Mouse (Mus musculus): ENCODE results near the gene Mrrf. TPM values are rescaled to one million over a fixed set of nuclear protein-coding genes. Genes with fewer than 3 reads are reported as not detected.

Mrrf gene
- total RNA-seq (2015; ENCODE audit: low replicate concordance) = 0.42 TPM in 1 of 2 replicates, not detected in the other
- total RNA-seq (2017; ENCODE audit: low replicate concordance) = 3.4 and 16.2 TPM in 2 replicates

DNA sequence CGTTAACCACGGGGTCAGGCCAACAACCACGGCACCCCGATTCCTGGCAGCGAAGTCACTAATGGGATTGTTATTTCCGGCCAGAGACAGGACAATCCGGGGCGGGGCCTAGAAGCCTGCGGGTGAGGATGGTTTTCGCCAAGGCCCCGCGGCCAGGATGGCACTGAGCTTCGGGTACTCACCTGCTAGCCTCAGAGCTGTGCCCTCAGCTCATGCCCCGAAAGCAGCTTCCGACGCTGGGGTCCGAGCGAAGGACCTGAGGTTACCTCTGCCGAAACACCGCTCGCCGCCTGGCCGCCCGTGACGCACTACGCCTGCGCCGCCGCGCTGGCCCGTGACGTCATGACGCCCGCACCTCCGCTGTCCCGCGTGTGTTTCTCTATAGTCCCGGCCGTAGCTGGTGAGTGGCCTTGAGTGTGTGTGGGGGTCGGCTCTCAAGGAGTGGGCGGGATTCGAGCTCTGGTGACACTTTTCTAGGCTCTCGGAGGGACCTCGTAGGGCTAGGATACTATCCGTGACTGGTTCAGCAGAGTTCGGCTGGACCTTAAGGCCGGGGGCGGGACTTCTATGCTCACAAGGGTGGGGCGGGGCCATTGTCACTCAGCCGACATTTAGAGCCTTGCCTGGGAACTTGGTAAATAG is at the start of gene Mrrf, which contains the start of gene Rbm18:
Gene Mrrf, plus strand, starts transcription at position 90 of the 642 bp plus-strand sequence.
Gene Rbm18, minus strand, starts transcription at position 474 of the 642 bp plus-strand sequence.
- peak; percentile 95 for ATAC-seq (replicated peaks; ENCODE audit: low FRiP score, poor library complexity, severe bottlenecking)

GRCm38 (mm10) chr2:36089190-36089589 is 47.0 kb upstream of the Mrrf start:
- no peak for ATAC-seq (replicated peaks; ENCODE audit: low FRiP score, poor library complexity, severe bottlenecking)

- ATAC-seq (replicated peaks; ENCODE audit: low FRiP score, poor library complexity, severe bottlenecking) = peak; percentile 56; the same call in 1 of the 2 replicates
Observed at GRCm38 (mm10) chr2:36090853-36091741, 45.1 kb upstream of the Mrrf start.

- no peak for ATAC-seq (replicated peaks; ENCODE audit: low FRiP score, poor library complexity, severe bottlenecking)
Observed at GRCm38 (mm10) chr2:36092748-36093147, 43.4 kb upstream of the Mrrf start.

DNA sequence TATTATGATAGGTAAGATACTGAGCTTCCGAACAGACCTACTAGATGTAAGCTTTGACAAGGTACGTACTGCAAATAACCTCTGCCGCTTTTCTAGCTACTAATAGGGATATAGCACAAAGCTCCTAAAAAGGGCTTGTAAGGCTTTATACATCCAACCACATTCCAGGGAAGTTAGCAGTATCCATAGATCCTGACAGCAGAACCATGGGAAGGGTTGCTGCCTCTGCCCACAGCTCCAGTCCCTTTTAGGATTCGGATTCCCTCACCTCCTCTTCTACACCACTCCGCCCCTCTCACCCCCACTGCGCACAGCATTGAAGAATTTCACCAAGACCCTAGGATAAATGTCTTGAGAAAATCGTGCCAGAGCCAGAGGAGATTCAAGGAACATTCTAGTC is 42.9 kb upstream of the Mrrf start:
- no peak for ATAC-seq (replicated peaks; ENCODE audit: low FRiP score, poor library complexity, severe bottlenecking)

- ATAC-seq (replicated peaks; ENCODE audit: low FRiP score, poor library complexity, severe bottlenecking) = no peak
Observed at GRCm38 (mm10) chr2:36093914-36094475, 42.2 kb upstream of the Mrrf start.

DNA sequence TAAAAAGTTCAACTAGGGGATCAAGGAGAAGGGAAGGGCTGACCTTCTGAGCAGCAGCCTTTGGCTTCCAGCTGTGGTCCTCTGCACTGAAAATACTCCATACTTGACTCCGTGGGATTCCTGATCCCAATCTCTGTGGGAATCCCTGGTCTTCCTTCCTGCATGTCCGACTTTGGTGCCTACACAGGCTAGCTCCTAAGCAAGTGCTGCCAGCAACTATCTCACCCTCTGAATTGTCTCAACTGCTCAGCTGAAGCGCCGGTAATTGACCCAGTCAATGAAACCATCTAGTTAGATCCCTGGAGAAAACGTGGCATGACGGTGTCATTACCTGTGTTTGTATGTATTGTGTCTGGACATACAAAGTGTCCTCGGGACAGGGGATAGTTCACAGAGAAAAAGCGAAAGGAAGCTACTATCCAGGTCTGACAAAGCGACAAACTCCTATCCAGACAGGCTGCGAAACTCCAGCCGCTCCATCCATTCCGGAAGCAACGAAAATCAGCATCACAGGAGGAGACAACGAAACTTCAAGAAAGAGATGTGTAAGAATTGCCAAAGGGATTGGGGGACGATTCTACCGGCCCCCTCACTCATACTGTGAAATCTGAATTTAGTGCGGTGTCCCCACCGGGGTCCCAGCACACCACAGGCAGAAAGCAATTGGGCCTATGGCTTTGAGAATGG is 38.9 kb upstream of the Mrrf start:
- no peak for ATAC-seq (replicated peaks; ENCODE audit: low FRiP score, poor library complexity, severe bottlenecking)

DNA sequence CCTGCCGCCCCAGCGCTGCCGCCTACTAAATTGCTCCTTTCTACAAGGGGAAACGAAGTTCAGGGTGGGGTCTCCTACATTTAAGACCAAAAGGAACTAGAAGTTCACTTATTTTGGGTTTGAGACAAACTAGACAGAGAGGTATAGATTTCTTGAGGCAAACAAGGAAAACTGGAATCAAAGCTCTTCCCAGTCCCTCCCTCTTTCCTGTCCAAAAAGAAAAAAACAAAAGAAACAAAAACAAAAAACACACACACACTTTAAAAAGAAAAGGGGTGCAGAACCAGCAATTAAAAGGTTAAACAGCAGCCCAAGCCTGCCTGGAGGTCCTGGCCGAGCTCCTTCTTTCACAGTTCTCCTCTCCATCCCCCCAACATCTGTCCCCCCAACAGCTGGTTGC is 38.2 kb upstream of the Mrrf start:
- ATAC-seq (replicated peaks; ENCODE audit: low FRiP score, poor library complexity, severe bottlenecking) = no peak

DNA sequence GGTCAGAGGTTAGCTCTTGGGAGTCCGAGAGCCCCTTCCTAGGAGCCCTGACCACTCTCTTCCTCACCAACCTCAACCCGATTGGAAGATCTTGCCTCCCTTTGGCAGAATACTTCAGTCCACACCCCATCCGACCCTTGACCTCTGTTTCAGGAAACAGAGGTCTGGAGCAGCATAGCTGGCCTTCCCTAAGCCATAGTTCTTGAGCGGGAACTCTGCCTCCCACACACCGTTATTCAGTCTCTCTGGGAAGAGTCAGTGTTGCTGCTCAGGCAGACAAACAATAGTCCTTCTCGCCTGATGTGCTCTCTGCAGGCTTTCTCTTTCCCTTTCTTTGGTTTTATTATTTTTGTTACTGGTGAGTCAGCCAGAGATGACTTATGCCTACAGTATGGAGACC is 36.5 kb upstream of the Mrrf start:
- ATAC-seq (replicated peaks; ENCODE audit: low FRiP score, poor library complexity, severe bottlenecking) = no peak

- ATAC-seq (replicated peaks; ENCODE audit: low FRiP score, poor library complexity, severe bottlenecking) = no peak
Observed at GRCm38 (mm10) chr2:36101866-36102558, 34.2 kb upstream of the Mrrf start.

DNA sequence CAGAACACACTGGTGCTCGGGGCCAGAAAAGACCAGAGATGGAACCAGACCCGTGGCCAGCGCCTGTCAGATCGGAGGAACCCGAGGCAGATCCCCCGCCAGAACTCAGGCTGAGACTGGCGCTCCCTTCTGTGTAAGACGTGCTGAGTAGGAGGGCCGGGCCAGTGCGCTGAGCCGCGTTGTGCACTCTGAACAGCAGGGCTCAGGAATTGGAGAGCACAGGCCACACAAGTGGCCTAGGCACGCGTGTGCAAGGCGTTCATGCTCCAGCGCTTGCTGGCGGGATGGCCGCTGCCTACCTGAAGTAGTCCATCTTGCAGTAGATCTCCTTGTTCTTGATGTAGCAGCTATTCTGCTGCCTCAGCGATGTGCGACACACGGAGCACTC is 33.6 kb upstream of the Mrrf start:
- no peak for ATAC-seq (replicated peaks; ENCODE audit: low FRiP score, poor library complexity, severe bottlenecking)

- no peak for ATAC-seq (replicated peaks; ENCODE audit: low FRiP score, poor library complexity, severe bottlenecking)
Observed at GRCm38 (mm10) chr2:36103069-36103554, 33.1 kb upstream of the Mrrf start.

DNA sequence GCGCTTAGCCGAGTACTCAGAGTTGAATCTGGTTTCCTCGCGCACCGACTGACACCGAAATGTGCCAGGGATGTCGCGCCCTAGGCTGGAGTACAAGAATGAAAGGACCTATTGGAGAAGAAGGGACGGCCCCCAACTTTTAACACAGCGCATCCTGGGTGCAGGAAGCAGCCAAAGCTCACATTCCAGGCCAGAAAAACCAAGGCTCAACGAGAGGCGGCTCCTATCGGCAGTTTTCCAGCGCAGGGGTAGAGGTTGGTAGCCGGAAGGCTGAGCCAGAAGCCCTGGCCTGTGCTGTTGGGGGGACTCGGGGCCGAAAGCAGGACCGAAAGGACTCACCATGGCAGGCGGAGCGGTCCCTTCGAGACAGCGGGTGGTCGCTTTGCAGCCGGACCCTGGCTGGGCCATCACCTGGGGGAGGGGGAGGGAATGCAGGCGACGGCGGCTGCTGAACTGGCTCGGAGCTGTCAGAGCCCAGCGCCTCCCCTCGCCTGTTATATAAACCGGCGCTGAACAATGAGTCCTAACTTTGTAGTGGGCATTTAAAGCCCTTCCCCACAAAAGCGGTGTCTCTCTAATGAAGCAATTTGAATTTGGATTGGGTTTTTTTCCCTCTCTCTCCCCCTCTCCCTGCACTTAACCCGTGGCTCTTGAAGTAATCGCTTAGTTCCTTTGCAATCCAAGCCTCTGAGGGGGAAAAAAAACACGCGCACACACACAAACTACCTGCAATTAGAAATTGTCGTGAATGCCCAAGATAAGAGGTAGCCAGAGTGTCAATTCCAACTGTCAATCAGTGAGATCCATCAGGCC is 32.4 kb upstream of the Mrrf start:
- no peak for ATAC-seq (replicated peaks; ENCODE audit: low FRiP score, poor library complexity, severe bottlenecking)

GRCm38 (mm10) chr2:36104436-36104955 is 31.7 kb upstream of the Mrrf start:
- no peak for ATAC-seq (replicated peaks; ENCODE audit: low FRiP score, poor library complexity, severe bottlenecking)

DNA sequence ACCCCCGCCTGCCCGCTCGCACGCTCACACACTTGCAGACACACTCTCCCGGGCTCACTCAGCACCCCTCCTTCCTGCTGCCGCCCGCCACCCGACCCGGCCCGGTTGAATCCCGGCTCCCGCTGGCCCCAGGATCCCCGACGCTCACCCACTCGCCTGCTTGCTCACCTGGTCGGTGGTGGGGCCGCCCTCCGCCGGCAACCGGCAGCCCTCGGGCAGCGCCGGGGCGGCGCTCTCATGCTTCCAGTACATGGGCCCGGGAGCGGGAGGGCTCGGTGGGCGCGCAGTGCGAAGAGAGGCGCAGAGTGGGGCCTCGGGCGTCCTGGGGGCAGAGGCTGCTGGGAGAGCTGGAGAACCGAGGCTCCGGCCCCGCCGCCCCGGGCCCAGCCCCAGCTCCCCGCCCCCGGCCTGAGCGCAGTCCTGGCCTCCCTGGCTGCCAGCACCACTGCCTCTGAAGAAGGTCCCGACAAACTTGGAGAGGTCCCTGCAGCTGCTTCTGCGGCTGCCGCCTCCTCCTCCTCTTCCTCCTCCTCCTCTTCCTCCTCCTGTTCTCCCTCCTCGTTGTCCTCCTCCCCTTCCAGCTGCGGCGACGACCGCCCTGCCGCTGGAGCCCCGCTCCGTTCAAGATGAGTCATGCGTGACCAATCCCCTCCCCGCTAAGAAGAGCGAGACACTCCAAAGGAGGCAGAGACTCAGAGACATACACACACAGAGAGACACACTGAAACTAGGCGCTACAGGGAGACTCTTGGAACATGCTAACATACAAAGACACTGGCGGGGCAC is 31.0 kb upstream of the Mrrf start, which contains the start of gene Lhx6:
Gene Lhx6, minus strand, starts transcription at position 453 of the 786 bp plus-strand sequence.
- no peak for ATAC-seq (replicated peaks; ENCODE audit: low FRiP score, poor library complexity, severe bottlenecking)

DNA sequence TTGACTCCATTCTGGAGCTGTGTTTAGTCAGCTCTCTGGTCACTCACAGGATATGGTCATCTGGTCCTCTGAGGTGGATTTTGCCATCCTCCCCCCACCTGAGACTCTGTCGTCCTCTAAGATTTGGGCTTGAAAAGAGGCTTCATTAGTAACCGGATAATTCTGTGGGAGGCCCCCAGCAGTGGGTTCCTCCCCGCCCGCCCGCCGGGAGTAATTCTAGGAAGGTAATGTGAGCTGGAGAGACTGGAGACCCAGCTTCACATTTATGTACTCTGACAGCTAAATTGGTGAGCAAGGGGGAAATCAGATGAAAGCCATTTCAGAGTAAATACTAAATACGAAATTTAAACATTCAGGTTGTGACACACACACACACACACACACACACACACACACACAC is 27.6 kb upstream of the Mrrf start:
- no peak for ATAC-seq (replicated peaks; ENCODE audit: low FRiP score, poor library complexity, severe bottlenecking)

DNA sequence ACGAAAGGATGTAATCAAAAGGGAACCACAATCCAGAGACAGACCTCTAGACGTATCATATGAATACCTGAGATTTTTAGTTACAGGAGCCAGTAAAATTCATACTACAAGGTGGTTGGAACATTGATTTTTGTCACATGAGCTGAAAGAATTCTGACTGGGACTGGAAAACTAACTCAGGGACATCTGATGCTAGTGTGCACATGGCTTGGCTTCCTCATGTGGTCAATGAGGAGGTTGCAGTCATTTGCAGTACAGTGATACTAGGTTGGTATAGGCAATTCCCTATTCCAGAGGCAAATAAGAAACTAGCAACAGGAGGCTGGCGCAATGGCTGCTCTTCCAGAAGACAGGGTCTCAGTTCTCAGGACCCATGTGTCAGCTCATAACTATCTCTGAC is 23.6 kb upstream of the Mrrf start:
- no peak for ATAC-seq (replicated peaks; ENCODE audit: low FRiP score, poor library complexity, severe bottlenecking)

Measured in erythroid progenitor cell, adult 5-6 weeks (primary cell).